Mouse (Mus musculus): ENCODE measurements around the gene Mt1. TPM values are rescaled to one million over a fixed set of nuclear protein-coding genes. Genes with fewer than 3 reads are reported as not detected.
A peak's percentile ranks its signal among the peaks of the same experiment; 100 is the strongest.

Gene Mt1
- polyA plus RNA-seq, 1 experiment from 2014 or later: 85.2 TPM

GRCm38 (mm10) chr8:94214252-94215173, 35.6 kb downstream of the Mt1 start, which contains the start of gene Nup93:
TSS of gene Nup93 (plus strand) at chr8:94214564.
- peaks cover 28% of the 10 kb centered on the region for H3K4me1 ChIP-seq
- H3K9ac ChIP-seq (replicated peaks): peak within 1 kb of the TSS; percentile 72
- peak within 1 kb of the TSS; percentile 68 for H3K27ac ChIP-seq (replicated peaks)
- no peaks in the 10 kb centered on the region for H3K36me3 ChIP-seq
- H3K27me3 ChIP-seq: no peaks in the 10 kb centered on the region
- under 1% methylated on average over 65 of the region's 68 CpGs for WGBS
- ATAC-seq (replicated peaks): peak; percentile 95
- H3K4me3 ChIP-seq: peak within 1 kb of the TSS; percentile 78
- H3K9me3 ChIP-seq: no peaks in the 10 kb centered on the region
- H3K4me2 ChIP-seq (replicated peaks): peak within 1 kb of the TSS; percentile 83

- Histone ChIP-seq H3K4me2 (replicated peaks) (no peak overlapping the region), H3K9me3 (no peaks in the 10 kb centered on the region), H3K4me3 (no peak overlapping the region), H3K9ac (replicated peaks) (no peak overlapping the region), H3K27me3 (no peaks in the 10 kb centered on the region), H3K36me3 (peaks cover 13% of the 10 kb centered on the region; the same call in 1 of the 2 replicates), H3K27ac (replicated peaks) (no peak overlapping the region), H3K4me1 (no peaks in the 10 kb centered on the region)
- ATAC-seq (replicated peaks): no peak
- 88% methylated on average over 7 of the region's 7 CpGs for WGBS
Measured at GRCm38 (mm10) chr8:94227381-94227939, 48.6 kb downstream of the Mt1 start.

Other genes with a start within 250 kb of the Mt1 start
- 71.8 and 76.3 TPM in 2 replicates for gene Amfr, start 166.2 kb upstream of the Mt1 start, polyA plus RNA-seq (2015; fragmentation: Nextera tagmentation; extraction: Ambion mirVana)
- 133 and 134 TPM in 2 replicates for gene Nudt21, start 142.1 kb upstream of the Mt1 start, polyA plus RNA-seq (2015; fragmentation: Nextera tagmentation; extraction: Ambion mirVana)
- 16.1 and 18.8 TPM in 2 replicates for gene Ogfod1, start 141.9 kb upstream of the Mt1 start, polyA plus RNA-seq (2015; fragmentation: Nextera tagmentation; extraction: Ambion mirVana)
- gene Bbs2, start 80.2 kb upstream of the Mt1 start, polyA plus RNA-seq (2015; fragmentation: Nextera tagmentation; extraction: Ambion mirVana): 16.8 and 20.5 TPM in 2 replicates
- not detected in 2 replicates for gene Mt4, start 41.9 kb upstream of the Mt1 start, polyA plus RNA-seq (2015; fragmentation: Nextera tagmentation; extraction: Ambion mirVana)
- 249 and 258 TPM in 2 replicates for gene Mt3, start 26.5 kb upstream of the Mt1 start, polyA plus RNA-seq (2015; fragmentation: Nextera tagmentation; extraction: Ambion mirVana)
- 35.4 and 38.4 TPM in 2 replicates for gene Mt2, start 6.4 kb upstream of the Mt1 start, polyA plus RNA-seq (2015; fragmentation: Nextera tagmentation; extraction: Ambion mirVana)
- 63.0 and 66.3 TPM in 2 replicates for gene Nup93, start 35.5 kb downstream of the Mt1 start, polyA plus RNA-seq (2015; fragmentation: Nextera tagmentation; extraction: Ambion mirVana)
- not detected in 2 replicates for gene Slc12a3, start 150.1 kb downstream of the Mt1 start, polyA plus RNA-seq (2015; fragmentation: Nextera tagmentation; extraction: Ambion mirVana)
- 62.5 and 66.5 TPM in 2 replicates for gene Herpud1, start 207.4 kb downstream of the Mt1 start, polyA plus RNA-seq (2015; fragmentation: Nextera tagmentation; extraction: Ambion mirVana)

All from forebrain, embryonic 15.5 days (tissue).